Mouse (Mus musculus): ENCODE measurements around the gene Pus1.

- TF ChIP-seq CTCF (IDR thresholded peaks at IDR 0.05) = no peak
- TF ChIP-seq EP300 (IDR thresholded peaks at IDR 0.05) = no peak
These were observed 44.9 kb downstream of the Pus1 start for GRCm38 (mm10) chr5:110735606-110736005.
